Mouse (Mus musculus) embryonic facial prominence, embryonic 12.5 days (tissue): ENCODE results near the gene 1700034I23Rik. TPM values are rescaled to one million over a fixed set of nuclear protein-coding genes. Genes with fewer than 3 reads are reported as not detected.
A peak's percentile ranks its signal among the peaks of the same experiment; 100 is the strongest.
"Not testable (repeated sequence)": the region's sequence is repeated elsewhere in the genome, so short reads cannot be mapped to it uniquely, and the experiment has no call there.

Experiments used
- ATAC-seq: fragments of 200-750 bp; cut with Nextera tagmentation; 2 replicates; pipeline ENCODE4 v1.8.0; 2017; ENCODE audit not compliant: insufficient number of reproducible peaks, insufficient read depth, low FRiP score, low TSS enrichment
- H3K27ac ChIP-seq: fragments of 300-500 bp; sonication (generic); 2 replicates; pipeline ENCODE4 v1.5.1; 2016; ENCODE audit warnings: mild to moderate bottlenecking
- H3K27me3 ChIP-seq: fragments of 300-500 bp; sonication (generic); 2 replicates; pipeline ENCODE4 v1.6.1; 2016; ENCODE audit warnings: mild to moderate bottlenecking, moderate library complexity
- H3K36me3 ChIP-seq: fragments of 300-500 bp; sonication (generic); 2 replicates; pipeline ENCODE4 v1.6.1; 2016; ENCODE audit warnings: mild to moderate bottlenecking
- H3K4me1 ChIP-seq: fragments of 300-500 bp; sonication (generic); 2 replicates; pipeline ENCODE4 v1.6.1; 2016
- H3K4me2 ChIP-seq: fragments of 300-500 bp; sonication (generic); replicated peaks from 2 replicates; pipeline ENCODE4 v1.6.1; 2016; ENCODE audit warnings: mild to moderate bottlenecking, moderate library complexity
- H3K4me3 ChIP-seq: fragments of 300-500 bp; sonication (generic); 2 replicates; pipeline ENCODE4 v1.5.1; 2016; ENCODE audit warnings: mild to moderate bottlenecking
- H3K9ac ChIP-seq: fragments of 300-500 bp; sonication (generic); 2 replicates; pipeline ENCODE4 v1.6.1; 2016; ENCODE audit warnings: mild to moderate bottlenecking, moderate library complexity
- H3K9me3 ChIP-seq: fragments of 300-500 bp; sonication (generic); 2 replicates; pipeline ENCODE4 v1.6.1; 2016; ENCODE audit warnings: mild to moderate bottlenecking, moderate library complexity
- WGBS: fragments of 180-500 bp; shearing (Covaris S2); methylation state at CpG from one replicate; pipeline ENCODE4 v1.1.7; 2016; 5-methylcytosine and 5-hydroxymethylcytosine counted together
- polyA plus RNA-seq: library from polyadenylated mRNA; unstranded; fragments of >200 nt; fragmentation: Nextera tagmentation; extraction: Ambion mirVana; gene quantifications from 2 replicates; pipeline ENCODE4 v1.2.1, GENCODE M21; 2016

The 1700034I23Rik gene
- polyA plus RNA-seq: 0.35 and 0.48 TPM in 2 replicates

DNA sequence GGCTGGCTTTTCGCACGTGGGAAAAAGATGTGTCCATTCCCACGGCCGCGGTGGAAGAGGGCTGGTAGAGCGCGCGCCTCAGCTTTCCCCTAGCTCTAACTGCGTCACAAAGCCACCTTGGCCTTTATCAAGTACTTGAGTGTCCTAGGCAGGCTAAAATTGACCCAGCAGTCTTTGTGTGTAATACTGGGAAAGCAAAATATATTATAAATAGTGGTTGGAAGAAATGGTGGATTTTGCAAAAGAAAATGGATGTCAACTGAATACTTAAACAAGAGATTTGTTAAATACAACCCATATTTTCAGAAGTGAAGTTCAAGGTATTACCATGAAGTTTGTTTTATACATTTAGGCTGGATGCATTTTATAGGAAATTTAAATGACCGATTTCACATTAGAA is at the start of gene 1700034I23Rik:
Gene 1700034I23Rik, minus strand, starts transcription at position 101 of the 400 bp plus-strand sequence.
- H3K9me3 ChIP-seq, H3K4me1 ChIP-seq, H3K4me3 ChIP-seq, H3K4me2 ChIP-seq, ATAC-seq, H3K9ac ChIP-seq, H3K27ac ChIP-seq, H3K27me3 ChIP-seq, H3K36me3 ChIP-seq: not testable (repeated sequence)
- 98% methylated on average over 6 of the region's 10 CpGs for WGBS

DNA sequence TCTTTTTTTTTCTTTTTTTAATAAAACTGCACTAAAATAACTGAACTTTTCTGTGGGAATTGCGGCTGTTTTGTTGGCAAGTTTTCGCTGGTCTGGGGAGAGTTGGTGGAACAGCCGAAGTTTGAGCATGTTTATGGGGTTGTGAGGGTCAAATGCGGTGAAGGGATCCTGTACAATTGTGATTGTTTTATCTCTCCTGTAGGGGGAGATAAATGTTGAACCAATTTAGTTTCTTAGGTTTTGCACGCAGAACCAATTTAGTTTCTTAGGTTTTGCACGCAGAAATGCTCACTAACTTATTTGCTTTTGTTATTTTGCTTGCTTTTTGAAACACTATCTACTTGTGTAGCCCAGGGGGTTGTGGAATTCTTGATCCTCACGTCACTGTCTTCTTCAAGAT is 49.0 kb upstream of the 1700034I23Rik start:
- no peaks in the 10 kb centered on the region for H3K9me3 ChIP-seq
- ATAC-seq: no peak
- H3K27me3 ChIP-seq: peaks cover 29% of the 10 kb centered on the region
- H3K4me3 ChIP-seq: peak overlapping the region; percentile 80
- 10% methylated on average over 7 of the region's 7 CpGs for WGBS
- H3K36me3 ChIP-seq: no peaks in the 10 kb centered on the region
- peak overlapping the region; percentile 99 for H3K4me2 ChIP-seq
- no peak overlapping the region for H3K27ac ChIP-seq
- H3K9ac ChIP-seq: no peak overlapping the region
- no peaks in the 10 kb centered on the region for H3K4me1 ChIP-seq

DNA sequence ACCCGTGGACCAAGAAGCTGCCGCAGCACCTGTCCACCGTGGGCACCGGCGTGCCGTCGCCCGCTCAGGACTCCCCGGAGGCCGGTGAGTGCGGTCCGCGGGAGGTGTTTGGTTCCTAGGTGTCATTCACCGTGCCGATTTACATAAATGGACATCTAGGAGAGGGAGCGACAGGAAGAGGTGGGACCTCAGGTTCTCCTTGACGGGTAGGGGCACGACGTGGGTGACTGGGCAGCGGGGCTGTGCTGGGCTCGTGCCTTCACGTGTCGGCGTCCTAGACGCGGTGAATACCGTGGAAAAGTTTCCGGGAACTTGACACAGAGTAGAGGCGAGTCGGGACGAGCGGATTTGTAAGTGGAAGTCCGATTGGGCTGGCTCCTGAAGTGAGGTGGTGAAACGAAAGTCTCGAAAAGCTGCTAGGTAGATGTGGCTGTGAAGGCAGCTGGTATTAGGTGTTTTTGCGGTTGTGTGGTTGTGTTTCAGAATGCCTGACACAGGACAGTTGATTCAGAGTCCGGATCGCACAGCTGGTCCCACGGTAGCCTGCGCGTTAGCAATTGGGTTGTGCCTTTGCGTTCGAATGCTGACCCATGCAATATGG is 48.4 kb upstream of the 1700034I23Rik start:
- ATAC-seq: no peak
- H3K9me3 ChIP-seq: no peaks in the 10 kb centered on the region
- no peak overlapping the region for H3K27ac ChIP-seq
- H3K27me3 ChIP-seq: peaks cover 29% of the 10 kb centered on the region
- H3K4me3 ChIP-seq: peak overlapping the region; percentile 80
- under 1% methylated on average over 43 of the region's 43 CpGs for whole genome bisulfite sequencing
- peak overlapping the region; percentile 68 for H3K9ac ChIP-seq
- H3K36me3 ChIP-seq: no peaks in the 10 kb centered on the region
- H3K4me2 ChIP-seq: peak overlapping the region; percentile 99
- H3K4me1 ChIP-seq: no peaks in the 10 kb centered on the region

DNA sequence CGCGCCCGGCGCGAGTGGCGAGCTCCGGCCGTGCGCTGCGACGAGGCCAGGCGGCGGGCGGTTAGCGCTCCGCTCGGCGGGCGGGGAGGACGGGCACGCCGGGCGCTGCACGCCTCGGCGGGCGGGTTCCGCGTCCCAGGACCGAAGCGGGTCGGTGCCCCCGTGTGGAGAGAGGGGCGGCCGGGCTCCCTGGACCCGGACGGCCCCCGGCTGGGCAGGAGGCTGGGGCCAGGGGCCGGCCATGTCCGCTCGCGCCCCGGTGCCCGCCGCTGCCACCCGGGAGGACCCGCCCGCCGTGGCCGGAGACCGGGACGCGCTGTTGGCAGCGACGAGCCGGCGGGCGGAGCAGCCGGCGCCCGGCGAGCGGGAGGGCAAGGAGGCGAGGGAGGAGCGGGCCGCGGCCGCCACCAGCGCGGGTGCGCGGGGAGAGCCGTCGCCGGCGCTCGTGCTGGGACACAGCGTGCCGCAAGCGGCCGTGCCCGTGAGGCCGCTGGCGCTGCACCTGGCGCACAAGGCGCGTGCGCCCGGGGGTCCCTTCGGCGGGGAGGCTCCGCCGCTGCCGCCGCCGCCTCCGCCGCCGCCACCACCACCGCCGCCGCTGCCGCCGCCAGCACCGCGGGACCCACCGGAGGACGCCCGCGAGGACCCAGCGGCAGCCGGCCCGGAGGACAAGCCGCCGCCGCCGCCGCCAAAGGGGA is 47.7 kb upstream of the 1700034I23Rik start:
- Histone ChIP-seq H3K4me1 (no peaks in the 10 kb centered on the region), H3K9ac (peak overlapping the region; percentile 68), H3K4me2 (peak overlapping the region; percentile 99), H3K27me3 (peaks cover 29% of the 10 kb centered on the region), H3K9me3 (no peaks in the 10 kb centered on the region), H3K36me3 (no peaks in the 10 kb centered on the region), H3K4me3 (peak overlapping the region; percentile 80), H3K27ac (peak overlapping the region; percentile 36; the same call in 1 of the 2 replicates)
- ATAC-seq: peak; percentile 4; the same call in 1 of the 2 replicates
- under 1% methylated on average over 86 of the region's 118 CpGs for WGBS

DNA sequence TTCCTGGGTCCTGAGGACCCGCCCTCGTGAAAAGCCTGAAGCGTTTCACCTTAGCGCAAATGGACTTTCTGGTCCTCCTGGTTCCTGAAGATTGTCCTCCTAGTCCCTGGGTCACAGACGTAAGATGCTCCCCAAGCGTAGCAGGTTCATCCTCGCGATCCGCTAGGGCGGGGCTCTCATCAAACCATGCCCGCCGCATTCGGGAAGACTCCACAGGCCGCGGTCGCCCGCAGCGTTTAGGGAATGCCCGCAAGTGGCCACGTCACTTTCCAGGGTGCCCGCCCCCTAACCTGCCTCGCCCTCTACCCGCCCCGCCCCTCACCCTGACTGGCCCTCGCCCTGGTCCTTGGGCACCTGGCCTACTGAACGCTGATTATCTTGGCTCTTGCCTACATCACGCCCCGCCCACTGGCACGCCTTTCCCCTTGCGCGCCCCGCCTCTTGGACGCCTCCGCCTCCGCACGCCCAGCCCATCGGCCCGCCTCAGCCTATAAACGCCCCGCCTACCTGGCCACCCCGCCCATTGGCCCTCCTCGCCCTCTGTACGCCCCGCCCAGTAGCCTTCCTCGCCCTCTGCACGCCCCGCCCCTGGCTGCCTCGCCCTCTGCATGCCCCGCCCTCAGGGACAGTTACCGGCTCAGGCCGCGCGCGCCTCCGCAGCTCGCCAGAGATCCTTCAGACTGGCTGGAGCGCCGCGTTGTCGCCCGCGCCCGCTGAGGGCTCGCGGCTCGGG is 47.0 kb upstream of the 1700034I23Rik start, which contains the start of gene Larp1b:
Gene Larp1b, plus strand, starts transcription at position 659 of the 733 bp plus-strand sequence.
- H3K27ac ChIP-seq: peak within 1 kb of the TSS; percentile 36; the same call in 1 of the 2 replicates
- H3K4me1 ChIP-seq: no peaks in the 10 kb centered on the region
- H3K9me3 ChIP-seq: no peaks in the 10 kb centered on the region
- H3K27me3 ChIP-seq: peaks cover 29% of the 10 kb centered on the region
- H3K36me3 ChIP-seq: no peaks in the 10 kb centered on the region
- H3K9ac ChIP-seq: peak within 1 kb of the TSS; percentile 68
- H3K4me2 ChIP-seq: peak within 1 kb of the TSS; percentile 99
- peak; percentile 95 for ATAC-seq
- peak within 1 kb of the TSS; percentile 80 for H3K4me3 ChIP-seq
- under 1% methylated on average over 64 of the region's 66 CpGs for WGBS

DNA sequence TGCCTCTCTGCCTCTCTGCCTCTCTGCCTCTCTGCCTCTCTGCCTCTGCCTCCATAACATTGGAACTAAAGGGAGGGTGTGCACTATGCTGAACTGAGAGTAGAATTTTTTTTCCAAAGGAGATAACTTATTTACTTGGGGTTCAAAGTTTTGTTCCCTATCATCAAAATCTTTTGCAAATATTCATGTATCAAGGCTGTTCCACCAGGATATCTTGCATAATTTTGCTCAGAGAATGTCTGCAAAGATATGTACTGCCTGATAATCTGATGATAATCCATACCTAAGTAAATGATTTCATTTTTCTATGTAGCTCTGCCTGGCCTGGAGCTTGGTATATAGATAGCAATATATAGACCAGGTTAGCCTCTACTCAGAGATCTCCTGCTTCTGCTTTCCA is 36.7 kb upstream of the 1700034I23Rik start:
- Histone ChIP-seq H3K27ac (no peak overlapping the region), H3K4me2 (no peak overlapping the region), H3K36me3 (no peaks in the 10 kb centered on the region), H3K4me3 (no peak overlapping the region), H3K27me3 (no peaks in the 10 kb centered on the region), H3K4me1 (no peaks in the 10 kb centered on the region), H3K9ac (no peak overlapping the region), H3K9me3 (no peaks in the 10 kb centered on the region)
- ATAC-seq: no peak

DNA sequence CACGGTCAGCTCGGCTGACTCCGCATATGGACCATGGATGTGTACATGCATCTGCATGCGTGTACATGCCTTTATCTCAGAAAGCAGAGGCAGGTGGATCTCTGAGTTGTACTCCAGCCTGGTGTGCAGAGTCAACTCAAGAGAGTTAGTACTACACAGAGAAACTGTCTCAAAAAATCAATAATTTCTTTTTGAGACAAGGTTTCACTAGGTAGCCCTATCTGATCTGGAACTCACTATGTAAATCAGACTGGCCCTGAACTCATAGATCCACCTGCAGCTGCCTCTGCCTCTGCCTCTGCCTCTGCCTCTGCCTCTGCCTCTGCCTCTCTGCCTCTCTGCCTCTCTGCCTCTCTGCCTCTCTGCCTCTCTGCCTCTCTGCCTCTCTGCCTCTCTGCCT is 36.2 kb upstream of the 1700034I23Rik start:
- ATAC-seq: no peak
- H3K4me3 ChIP-seq: no peak overlapping the region
- H3K9me3 ChIP-seq: no peaks in the 10 kb centered on the region
- H3K4me2 ChIP-seq: no peak overlapping the region
- no peak overlapping the region for H3K27ac ChIP-seq
- peaks cover 2% of the 10 kb centered on the region; the same call in 1 of the 2 replicates for H3K36me3 ChIP-seq
- H3K4me1 ChIP-seq: no peaks in the 10 kb centered on the region
- no peak overlapping the region for H3K9ac ChIP-seq
- H3K27me3 ChIP-seq: no peaks in the 10 kb centered on the region
- 95% methylated on average over 4 of the region's 4 CpGs for WGBS

DNA sequence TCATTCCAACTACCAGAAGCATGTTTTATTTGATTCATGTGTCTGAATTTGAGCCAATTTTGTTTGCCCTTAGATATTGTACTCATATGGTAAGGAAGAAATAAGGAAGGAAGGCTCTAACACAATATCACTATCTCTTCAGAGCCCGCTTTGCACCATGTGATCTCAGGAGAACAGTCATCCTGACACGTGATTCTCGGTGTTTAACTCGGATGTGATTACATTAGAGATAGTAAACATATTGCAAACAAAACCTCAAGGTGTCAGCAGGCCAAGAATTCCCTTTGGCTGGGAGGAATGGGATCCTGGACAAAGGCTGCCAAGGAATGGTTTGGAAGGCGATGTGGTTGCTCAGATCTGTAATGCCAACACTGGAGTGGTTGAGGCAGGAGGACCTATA is 35.8 kb upstream of the 1700034I23Rik start:
- Histone ChIP-seq H3K4me1 (no peaks in the 10 kb centered on the region), H3K36me3 (peaks cover 4% of the 10 kb centered on the region; the same call in 1 of the 2 replicates), H3K4me3 (no peak overlapping the region), H3K27ac (no peak overlapping the region), H3K9me3 (no peaks in the 10 kb centered on the region), H3K9ac (no peak overlapping the region), H3K4me2 (no peak overlapping the region), H3K27me3 (no peaks in the 10 kb centered on the region)
- ATAC-seq: no peak
- WGBS: 84% methylated on average over 5 of the region's 5 CpGs

DNA sequence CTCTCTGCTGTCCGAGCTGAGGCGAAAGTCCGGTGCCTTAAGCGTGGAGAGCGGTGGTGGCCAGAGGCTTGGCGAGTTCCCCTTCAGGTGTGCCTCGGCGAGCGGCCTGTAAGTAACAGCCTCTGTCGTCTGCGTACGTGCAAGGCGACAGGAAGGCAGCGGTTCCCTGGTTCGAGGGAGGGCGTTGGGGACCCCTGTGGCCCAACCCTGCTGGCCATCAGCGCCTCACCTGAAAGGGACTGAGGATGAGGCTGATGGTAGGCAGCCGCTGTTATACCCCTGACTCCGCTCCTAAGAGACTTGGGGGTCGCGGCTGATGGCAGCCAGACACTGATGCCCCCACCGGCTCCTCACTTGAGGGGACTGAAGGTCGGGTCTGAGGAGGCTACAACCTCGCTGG is 8.0 kb downstream of the 1700034I23Rik start:
- not testable (repeated sequence) for H3K27ac ChIP-seq, H3K27me3 ChIP-seq, H3K4me1 ChIP-seq, H3K9me3 ChIP-seq, H3K36me3 ChIP-seq, ATAC-seq
- H3K4me3 ChIP-seq: peak overlapping the region; percentile 53
- H3K9ac ChIP-seq: peak overlapping the region; percentile 49
- WGBS: under 1% methylated on average over 19 of the region's 24 CpGs
- peak overlapping the region; percentile 72 for H3K4me2 ChIP-seq

DNA sequence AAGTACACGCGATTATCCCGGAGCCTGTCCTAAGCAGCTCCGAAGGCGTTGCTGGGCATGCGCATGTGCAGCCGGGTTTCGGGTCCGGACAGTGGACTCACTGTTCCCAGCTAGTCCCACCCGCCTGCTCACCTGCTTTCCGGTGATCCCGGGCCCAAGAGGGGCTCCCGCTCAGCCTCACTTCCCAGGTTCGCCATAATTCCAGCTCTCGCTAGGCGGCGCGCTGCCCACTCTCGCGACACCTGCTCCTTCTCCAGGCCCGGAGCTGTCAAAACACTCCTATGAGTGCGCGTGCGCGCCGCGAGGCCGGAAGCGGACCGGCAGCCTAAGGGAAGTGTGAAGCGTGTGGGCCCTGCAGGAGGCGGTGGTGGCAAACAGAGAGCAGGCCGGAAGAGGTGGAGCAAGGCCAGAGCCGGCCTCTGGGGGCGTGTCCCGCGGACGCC is 8.5 kb downstream of the 1700034I23Rik start:
- not testable (repeated sequence) for H3K4me1 ChIP-seq, H3K36me3 ChIP-seq, H3K27me3 ChIP-seq, H3K9me3 ChIP-seq
- Histone ChIP-seq H3K27ac (0 out of 2 replicates have a peak overlapping the region, but pooled peaks have one; percentile 17), H3K9ac (peak overlapping the region; percentile 47; the same call in 1 of the 2 replicates), H3K4me2 (peak overlapping the region; percentile 72), H3K4me3 (peak overlapping the region; percentile 53)
- 1% methylated on average over 38 of the region's 38 CpGs for WGBS
- ATAC-seq: peak; percentile 100

DNA sequence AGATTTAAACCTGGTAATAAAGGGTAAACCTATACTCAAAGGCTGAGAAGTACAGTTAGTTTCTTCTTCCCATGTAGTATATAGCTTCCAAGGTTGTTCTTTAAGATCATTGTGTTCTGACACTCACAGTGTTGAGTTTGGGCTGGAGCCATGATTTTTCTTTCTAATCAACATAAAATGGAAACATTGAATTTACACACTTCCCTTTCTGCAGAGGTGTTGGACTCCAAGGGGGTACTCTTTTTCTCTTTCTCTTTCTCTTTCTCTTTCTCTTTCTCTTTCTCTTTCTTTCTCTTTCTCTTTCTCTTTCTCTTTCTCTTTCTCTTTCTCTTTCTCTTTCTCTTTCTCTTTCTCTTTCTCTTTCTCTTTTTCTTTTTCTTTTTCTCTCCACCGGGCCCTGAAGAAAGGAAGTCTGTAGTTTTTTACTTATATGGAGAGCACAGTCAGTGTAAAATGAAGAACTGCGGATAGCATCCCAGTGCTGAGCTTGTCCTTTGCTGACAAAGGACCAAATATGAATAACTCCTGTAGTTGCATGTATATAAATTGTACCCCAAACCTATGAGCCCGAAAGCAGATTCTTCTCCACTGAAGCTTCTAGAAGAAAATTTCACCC is 49.1 kb downstream of the 1700034I23Rik start:
- not testable (repeated sequence) for H3K9ac ChIP-seq, H3K36me3 ChIP-seq, H3K4me3 ChIP-seq, H3K27ac ChIP-seq, ATAC-seq, H3K4me2 ChIP-seq, H3K4me1 ChIP-seq, H3K9me3 ChIP-seq, H3K27me3 ChIP-seq
- WGBS: 87% methylated on average over 3 of the region's 3 CpGs
